In the genomic region with DNA sequence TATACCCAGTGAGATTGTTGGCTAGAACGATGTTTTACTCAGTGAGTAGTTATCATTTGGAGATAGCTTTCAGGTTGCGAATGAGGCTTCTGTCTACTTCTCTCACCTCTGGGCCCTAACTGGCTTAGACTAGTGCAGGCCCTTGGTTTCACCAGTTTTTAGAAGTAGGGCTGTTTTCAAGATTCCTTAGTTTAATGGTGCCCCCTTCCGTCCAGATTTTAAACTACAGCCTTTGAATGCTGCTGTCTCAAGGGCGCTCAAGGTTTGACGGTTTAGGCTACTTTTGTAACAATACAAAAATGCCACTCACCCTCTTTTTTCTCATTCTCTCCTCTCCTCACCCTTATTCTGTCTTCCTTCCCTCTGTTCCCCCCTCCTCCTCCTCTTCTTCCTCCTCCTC, we compare ENCODE assay signal across 9 mouse cellular contexts. TPM values are rescaled to one million over a fixed set of nuclear protein-coding genes. Genes with fewer than 3 reads are reported as not detected.
A peak's percentile ranks its signal among the peaks of the same experiment; 100 is the strongest.
DNase-seq lines count a peak whose midpoint lies in the region; ATAC-seq and TF ChIP-seq lines count a peak whose summit lies in the region.
"Had no signal": no experiment of that assay in that cellular context is flagged by ENCODE, and none has a peak within 500 bp of the region (broad histone marks: within the 10 kb centered on the region; RNA-seq: fewer than 3 reads in every experiment).

No protein-coding gene starts in this region.

- ATAC-seq in CD4-positive, CD25-positive, alpha-beta regulatory T cell, adult 4 months = no peak
- no peak for ATAC-seq in liver, embryonic 11.5 days (replicated peaks; ENCODE audit: low FRiP score)

- DNase-seq in CD4-positive, CD25-positive, alpha-beta regulatory T cell, adult 2 months (ENCODE audit: low read depth, low spot score) = peak; percentile 45
- DNase-seq in NIH3T3 (ENCODE audit: low read depth) = peak; percentile 87
- peak; percentile 12 for DNase-seq in cerebellum, adult 9-11 months
- peak; percentile 30 for DNase-seq in gastrocnemius, adult 2 months
- DNase-seq in kidney, postnatal 25 days = peak; percentile 55 to 87
- DNase-seq in liver, embryonic 11.5 days (ENCODE audit: low spot score) = peak; percentile 52
- peak; percentile 88 to 89 for DNase-seq in right cerebral cortex, adult 2 months (ENCODE audit: low spot score in 2 of 2)

- WGBS in liver, embryonic 11.5 days = 22% methylated on average over 5 of the region's 5 CpGs

- H3K9ac ChIP-seq in liver, embryonic 11.5 days (ENCODE audit: low read depth, low read length) = no peak overlapping the region
- H3K9ac ChIP-seq: hindbrain, embryonic 15.5 days had no signal

- intact Hi-C loops in gastrocnemius, adult 2 months (cut with DNase I) = loop anchor here (1.0 to 10.0 kb wide), 2 partner anchors 66 to 426 kb away; no protein-coding TSS in a partner anchor

- H3K9me3 ChIP-seq in liver, embryonic 11.5 days (ENCODE audit: control insufficient read depth, low read length) = no peaks in the 10 kb centered on the region
- H3K9me3 ChIP-seq: hindbrain, embryonic 15.5 days had no signal

- H3K4me3 ChIP-seq in gastrocnemius, adult 2 months = no peak overlapping the region
- no peak overlapping the region for H3K4me3 ChIP-seq in liver, embryonic 11.5 days (ENCODE audit: low read depth, low read length)
- H3K4me3 ChIP-seq: hindbrain, embryonic 15.5 days had no signal

- no peaks in the 10 kb centered on the region for H3K36me3 ChIP-seq in liver, embryonic 11.5 days (ENCODE audit: control insufficient read depth, insufficient read depth, low read length)
- H3K36me3 ChIP-seq: hindbrain, embryonic 15.5 days had no signal

- H3K27ac ChIP-seq in gastrocnemius, adult 2 months = no peak overlapping the region
- no peak overlapping the region for H3K27ac ChIP-seq in liver, embryonic 11.5 days (ENCODE audit: low read depth, low read length)
- H3K27ac ChIP-seq: hindbrain, embryonic 15.5 days had no signal

- H3K4me1 ChIP-seq in liver, embryonic 11.5 days (replicated peaks; ENCODE audit: control insufficient read depth, insufficient read depth, low read length) = no peaks in the 10 kb centered on the region
- H3K4me1 ChIP-seq: hindbrain, embryonic 15.5 days had no signal

- no peaks in the 10 kb centered on the region for H3K27me3 ChIP-seq in liver, embryonic 11.5 days (replicated peaks; ENCODE audit: control insufficient read depth, insufficient read depth, low read length)
- H3K27me3 ChIP-seq: hindbrain, embryonic 15.5 days had no signal

- H3K4me2 ChIP-seq in liver, embryonic 11.5 days = no peak overlapping the region
- H3K4me2 ChIP-seq: hindbrain, embryonic 15.5 days had no signal

- peak; percentile 68 for TF ChIP-seq CTCF in gastrocnemius, adult 2 months (IDR thresholded peaks at IDR 0.05)

RNA-seq across cellular contexts. Expression of gene Klf17, which starts 5.5 kb away (rescaled TPM):
- not detected for polyA plus RNA-seq in CD4-positive, CD25-positive, alpha-beta regulatory T cell, adult 4 months (2017; shearing (Covaris generic))
- not detected for total RNA-seq in gastrocnemius, adult 2 months (2021)
- polyA plus RNA-seq in liver, embryonic 11.5 days (2014; fragmentation: Nextera tagmentation; extraction: Ambion mirVana) = not detected in 2 replicates
- polyA plus RNA-seq: hindbrain, embryonic 15.5 days had no signal

RNA-seq across cellular contexts. Expression of gene Gm12845, which starts 46.7 kb away (rescaled TPM):
- not detected for polyA plus RNA-seq in CD4-positive, CD25-positive, alpha-beta regulatory T cell, adult 4 months (2017; shearing (Covaris generic))
- total RNA-seq in gastrocnemius, adult 2 months (2021) = not detected
- not detected in 2 replicates for polyA plus RNA-seq in liver, embryonic 11.5 days (2014; fragmentation: Nextera tagmentation; extraction: Ambion mirVana)
- polyA plus RNA-seq: hindbrain, embryonic 15.5 days had no signal

Comparison
In these comparisons a context has a peak if more than half of its experiments do, and no peak if none do; other contexts are left out.
1. DNase-seq: peak in every context shown above with its lines; median percentile 88 in right cerebral cortex, adult 2 months; 87 in NIH3T3; 71 in kidney, postnatal 25 days; 52 in liver, embryonic 11.5 days; 45 in CD4-positive, CD25-positive, alpha-beta regulatory T cell, adult 2 months; 30 in gastrocnemius, adult 2 months; 12 in cerebellum, adult 9-11 months.